Mouse (Mus musculus) ES-Bruce4 (cell line): ENCODE measurements around the gene Inpp4b. TPM values are rescaled to one million over a fixed set of nuclear protein-coding genes. Genes with fewer than 3 reads are reported as not detected.

Source experiments
- H3K27ac ChIP-seq: 2 replicates; pipeline ENCODE4 v1.5.1; 2012; ENCODE audit warnings: low read length, inconsistent platforms; ENCODE audit not compliant: insufficient read depth
- H3K27me3 ChIP-seq: 2 replicates; pipeline ENCODE4 v1.6.1; 2012; ENCODE audit warnings: mild to moderate bottlenecking, low read length, inconsistent platforms; ENCODE audit not compliant: control insufficient read depth, poor library complexity, insufficient read depth, severe bottlenecking
- H3K36me3 ChIP-seq: 2 replicates; pipeline ENCODE4 v1.6.1; 2012; ENCODE audit warnings: inconsistent platforms, mild to moderate bottlenecking, low read length, moderate library complexity; ENCODE audit not compliant: control insufficient read depth, poor library complexity, insufficient read depth, severe bottlenecking
- H3K4me1 ChIP-seq: one replicate; pipeline ENCODE4 v1.8.1; 2011; ENCODE audit warnings: low read length; ENCODE audit not compliant: control insufficient read depth, insufficient read depth
- H3K4me3 ChIP-seq: 2 replicates; pipeline ENCODE4 v1.5.1; 2011; ENCODE audit warnings: low read depth, mild to moderate bottlenecking, low read length
- H3K9ac ChIP-seq: 2 replicates; pipeline ENCODE4 v1.6.1; 2012; ENCODE audit warnings: low read depth, mild to moderate bottlenecking, inconsistent platforms; ENCODE audit not compliant: poor library complexity, severe bottlenecking
- H3K9me3 ChIP-seq: replicated peaks from 2 replicates; pipeline ENCODE4 v1.6.1; 2012; ENCODE audit warnings: mild to moderate bottlenecking, low read length, inconsistent platforms; ENCODE audit not compliant: control insufficient read depth, poor library complexity, insufficient read depth, severe bottlenecking
- CTCF ChIP-seq: IDR thresholded peaks from one replicate; pipeline ENCODE4 v1.8.1; 2011; ENCODE audit warnings: low read depth, low read length
- EP300 ChIP-seq: IDR thresholded peaks from 2 replicates; pipeline ENCODE4 v1.6.1; 2011; ENCODE audit warnings: low read depth, low read length; ENCODE audit not compliant: insufficient read depth
- POLR2A ChIP-seq: IDR thresholded peaks from one replicate; pipeline ENCODE4 v1.8.1; 2011; ENCODE audit warnings: low read length; ENCODE audit not compliant: insufficient read depth
- polyA plus RNA-seq: library from polyadenylated mRNA; stranded (reverse); fragments of >200 nt; gene quantifications from 2 replicates; pipeline ENCODE4 v1.2.4, GENCODE M21; 2011; ENCODE audit warnings: low read depth; ENCODE audit not compliant: missing spikeins, insufficient read depth, insufficient read length

Gene Inpp4b
- polyA plus RNA-seq, 1 experiment: not detected

DNA sequence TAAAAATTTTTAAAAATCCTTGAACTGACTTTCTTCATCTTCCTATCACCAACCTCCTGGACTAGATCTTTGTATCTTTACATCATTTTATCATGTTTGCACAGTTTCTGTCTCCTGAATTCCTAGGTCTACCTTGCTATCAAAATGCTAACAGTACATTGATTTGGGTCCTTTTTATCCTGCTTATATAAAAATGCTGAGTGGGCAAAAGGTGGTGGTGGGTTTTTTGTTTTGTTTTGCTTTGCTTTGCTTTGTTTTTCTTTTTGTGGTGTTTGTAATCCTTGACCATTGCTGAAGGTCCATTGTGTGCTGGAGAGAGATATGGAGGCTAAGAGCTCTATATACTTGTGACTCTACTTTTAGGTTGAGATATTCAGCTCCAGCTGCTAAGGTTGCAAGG, 750.9 kb downstream of the Inpp4b start:
- H3K4me1 ChIP-seq: no peaks in the 10 kb centered on the region
- H3K4me3 ChIP-seq: no peak overlapping the region

DNA sequence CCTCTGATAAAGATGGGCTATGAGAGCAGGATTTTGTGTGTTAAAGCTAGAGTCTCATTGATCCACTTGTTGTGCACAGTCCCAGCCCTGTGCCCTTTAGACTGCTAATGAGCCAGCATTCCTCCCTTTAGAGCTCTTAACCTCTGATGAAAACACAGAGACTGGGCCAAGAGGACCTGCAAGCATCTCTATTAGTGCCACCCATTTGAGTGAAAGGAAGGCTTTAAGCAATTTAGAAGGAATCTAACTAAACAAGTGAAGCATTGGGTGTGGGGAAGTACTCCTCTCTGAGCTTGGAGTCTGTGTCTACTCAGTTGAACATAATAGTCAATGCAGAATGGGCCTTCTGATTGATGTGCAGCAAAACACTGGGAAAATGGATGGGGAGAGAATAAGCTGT, 762.2 kb downstream of the Inpp4b start:
- Histone ChIP-seq H3K9me3 (no peaks in the 10 kb centered on the region), H3K9ac (no peak overlapping the region), H3K27ac (no peak overlapping the region), H3K36me3 (no peaks in the 10 kb centered on the region), H3K4me3 (no peak overlapping the region), H3K27me3 (no peaks in the 10 kb centered on the region), H3K4me1 (no peaks in the 10 kb centered on the region)
- no peak for TF ChIP-seq EP300
- TF ChIP-seq POLR2A: no peak
- no peak for TF ChIP-seq CTCF

More for the DNA sequence above, 750.9 kb downstream of the Inpp4b start:
- Histone ChIP-seq H3K9ac (no peak overlapping the region), H3K9me3 (peaks cover under 1% of the 10 kb centered on the region), H3K36me3 (no peaks in the 10 kb centered on the region), H3K27ac (no peak overlapping the region), H3K27me3 (no peaks in the 10 kb centered on the region)
- TF ChIP-seq POLR2A (no peak), EP300 (no peak), CTCF (no peak)

DNA sequence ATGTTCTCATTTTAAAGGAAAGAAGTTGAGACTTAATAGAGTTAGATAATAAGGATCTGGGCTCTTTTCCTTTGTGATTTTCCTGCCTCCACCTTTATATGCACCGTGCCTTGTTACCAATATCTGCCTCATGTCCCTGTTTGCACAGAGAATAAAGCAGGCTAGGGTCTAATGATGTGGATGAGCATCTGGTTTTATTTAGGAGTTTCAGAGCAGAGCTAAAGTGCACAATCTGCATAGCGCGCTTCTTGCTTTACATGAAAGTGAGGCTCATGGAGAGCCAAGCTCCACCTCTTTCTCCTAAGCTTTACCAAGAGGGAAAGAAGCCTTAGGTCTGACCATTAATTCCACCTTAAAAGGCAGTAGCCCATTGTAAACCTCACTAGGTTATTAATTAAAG, 763.8 kb downstream of the Inpp4b start:
- H3K9me3 ChIP-seq: no peaks in the 10 kb centered on the region
- no peaks in the 10 kb centered on the region for H3K36me3 ChIP-seq
- H3K27ac ChIP-seq: no peak overlapping the region
- no peaks in the 10 kb centered on the region for H3K4me1 ChIP-seq
- TF ChIP-seq EP300 (no peak), POLR2A (no peak), CTCF (no peak)
- no peak overlapping the region for H3K9ac ChIP-seq
- no peaks in the 10 kb centered on the region for H3K27me3 ChIP-seq
- no peak overlapping the region for H3K4me3 ChIP-seq

DNA sequence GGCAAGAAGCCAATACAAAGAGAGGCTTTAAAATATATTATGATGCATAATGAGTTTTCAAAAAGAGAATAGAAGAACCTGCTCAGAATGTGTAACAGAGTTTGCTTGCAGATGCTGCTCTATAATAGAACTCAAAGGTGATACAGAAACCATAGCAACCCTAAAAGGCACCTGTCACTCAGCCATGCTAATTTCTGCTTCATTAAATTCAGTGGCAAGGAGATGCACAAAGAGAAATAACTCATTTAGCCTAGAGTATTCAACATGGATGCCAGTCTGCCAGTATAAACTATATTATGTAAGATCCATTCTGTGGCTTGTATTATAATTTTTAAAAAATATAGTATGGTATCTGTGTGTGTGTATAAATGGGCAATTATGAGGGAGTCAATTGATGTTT, 807.9 kb downstream of the Inpp4b start:
- Histone ChIP-seq H3K4me1 (no peaks in the 10 kb centered on the region), H3K9ac (no peak overlapping the region), H3K36me3 (no peaks in the 10 kb centered on the region), H3K9me3 (peaks cover 6% of the 10 kb centered on the region; the same call in 1 of the 2 replicates), H3K27me3 (no peaks in the 10 kb centered on the region), H3K27ac (no peak overlapping the region), H3K4me3 (no peak overlapping the region)
- TF ChIP-seq POLR2A (no peak), CTCF (no peak), EP300 (no peak)

DNA sequence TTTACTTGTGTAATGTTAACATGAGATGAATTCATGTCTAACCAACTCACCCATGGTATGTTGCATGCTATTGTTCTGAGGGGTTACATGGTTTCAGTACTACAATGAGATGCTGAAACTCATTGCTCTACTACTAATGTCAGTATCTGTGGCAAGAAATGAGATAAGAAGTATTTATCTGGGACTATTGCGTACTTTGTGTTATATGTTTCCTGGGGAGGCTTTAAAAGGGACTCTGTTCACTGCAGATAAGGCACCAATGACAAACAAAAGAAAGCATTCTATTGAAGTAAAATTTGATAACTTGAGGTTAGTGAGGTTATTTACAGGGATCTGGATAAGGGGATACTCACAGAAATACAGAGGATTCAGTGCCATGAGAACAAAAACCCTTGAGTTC, 815.6 kb downstream of the Inpp4b start:
- no peak overlapping the region for H3K9ac ChIP-seq

More for the DNA sequence above, 815.6 kb downstream of the Inpp4b start:
- Histone ChIP-seq H3K4me1 (no peaks in the 10 kb centered on the region), H3K4me3 (no peak overlapping the region), H3K27ac (no peak overlapping the region), H3K36me3 (no peaks in the 10 kb centered on the region), H3K27me3 (no peaks in the 10 kb centered on the region), H3K9me3 (peaks cover 6% of the 10 kb centered on the region; the same call in 1 of the 2 replicates)
- TF ChIP-seq CTCF (no peak), POLR2A (no peak), EP300 (no peak)
